Mouse (Mus musculus) liver, embryonic 16.5 days (tissue): ENCODE results near the gene Nt5c1a. TPM values are rescaled to one million over a fixed set of nuclear protein-coding genes. Genes with fewer than 3 reads are reported as not detected.

ENCODE experiments used
- ATAC-seq: fragments of 200-750 bp; cut with Nextera tagmentation; 2 replicates; pipeline ENCODE4 v1.8.0; 2017; ENCODE audit warnings: low read depth, mild to moderate bottlenecking, moderate number of reproducible peaks, moderate library complexity
- H3K27ac ChIP-seq: fragments of 300-500 bp; sonication (generic); 2 replicates; pipeline ENCODE4 v1.5.1; 2014; ENCODE audit warnings: mild to moderate bottlenecking, low read length
- H3K27me3 ChIP-seq: fragments of 300-500 bp; sonication (generic); 2 replicates; pipeline ENCODE4 v1.6.1; 2014; ENCODE audit warnings: low read depth, low read length, mixed read lengths; ENCODE audit not compliant: control insufficient read depth, insufficient read depth
- H3K36me3 ChIP-seq: fragments of 300-500 bp; sonication (generic); 2 replicates; pipeline ENCODE4 v1.6.1; 2014; ENCODE audit warnings: mild to moderate bottlenecking; ENCODE audit not compliant: control insufficient read depth, insufficient read depth
- H3K4me1 ChIP-seq: fragments of 300-500 bp; sonication (generic); 2 replicates; pipeline ENCODE4 v1.6.1; 2014; ENCODE audit warnings: low read depth, low read length, mixed read lengths; ENCODE audit not compliant: control insufficient read depth
- H3K4me2 ChIP-seq: fragments of 300-500 bp; sonication (generic); 2 replicates; pipeline ENCODE4 v1.6.1; 2014; ENCODE audit warnings: low read depth, low read length, mixed read lengths
- H3K4me3 ChIP-seq: fragments of 300-500 bp; sonication (generic); 2 replicates; pipeline ENCODE4 v1.5.1; 2014; ENCODE audit warnings: low read depth, mild to moderate bottlenecking, low read length
- H3K9ac ChIP-seq: fragments of 300-500 bp; sonication (generic); 2 replicates; pipeline ENCODE4 v1.6.1; 2014; ENCODE audit warnings: low read depth, low read length
- H3K9me3 ChIP-seq: fragments of 300-500 bp; sonication (generic); replicated peaks from 2 replicates; pipeline ENCODE4 v1.6.1; 2016; ENCODE audit warnings: low read length; ENCODE audit not compliant: control insufficient read depth
- WGBS: fragments of 180-500 bp; shearing (Covaris S2); extraction: QIAGEN DNeasy Blood & Tissue Kit; methylation state at CpG from one replicate; pipeline ENCODE4 v1.1.7; 2014; ENCODE audit not compliant: insufficient replicate concordance; 5-methylcytosine and 5-hydroxymethylcytosine counted together
- polyA plus RNA-seq: library from polyadenylated mRNA; unstranded; fragments of >200 nt; fragmentation: Nextera tagmentation; extraction: Ambion mirVana; gene quantifications from 2 replicates; pipeline ENCODE4 v1.2.1, GENCODE M21; 2015

The Nt5c1a gene
- polyA plus RNA-seq, 1 experiment from 2014 or later, result not detected

DNA sequence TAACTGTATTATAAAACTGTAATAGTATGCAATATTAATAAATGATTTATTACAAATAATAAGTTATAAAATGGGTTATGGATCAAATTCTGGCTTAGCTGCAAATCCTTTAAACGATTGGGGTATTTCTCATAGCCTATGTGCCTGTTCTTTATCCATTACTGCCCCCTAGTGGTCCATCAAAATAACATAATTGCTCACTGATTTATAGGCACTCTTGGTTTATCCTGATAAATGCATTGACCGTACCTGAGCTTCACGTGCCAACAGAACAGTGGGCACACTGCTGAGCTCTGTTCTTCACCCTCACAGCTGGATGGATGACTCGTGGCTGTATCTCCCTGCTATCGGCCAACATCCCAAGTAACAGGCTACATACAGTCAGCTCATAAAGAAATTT is 53.3 kb downstream of the Nt5c1a start:
- no peak overlapping the region for H3K4me2 ChIP-seq
- ATAC-seq, result no peak
- H3K4me1 ChIP-seq, result no peaks in the 10 kb centered on the region
- no peaks in the 10 kb centered on the region for H3K36me3 ChIP-seq
- H3K27ac ChIP-seq, result no peak overlapping the region
- no peaks in the 10 kb centered on the region for H3K27me3 ChIP-seq
- no peak overlapping the region for H3K9ac ChIP-seq
- WGBS, result 14% methylated on average over 5 of the region's 5 CpGs
- no peaks in the 10 kb centered on the region for H3K9me3 ChIP-seq
- no peak overlapping the region for H3K4me3 ChIP-seq

DNA sequence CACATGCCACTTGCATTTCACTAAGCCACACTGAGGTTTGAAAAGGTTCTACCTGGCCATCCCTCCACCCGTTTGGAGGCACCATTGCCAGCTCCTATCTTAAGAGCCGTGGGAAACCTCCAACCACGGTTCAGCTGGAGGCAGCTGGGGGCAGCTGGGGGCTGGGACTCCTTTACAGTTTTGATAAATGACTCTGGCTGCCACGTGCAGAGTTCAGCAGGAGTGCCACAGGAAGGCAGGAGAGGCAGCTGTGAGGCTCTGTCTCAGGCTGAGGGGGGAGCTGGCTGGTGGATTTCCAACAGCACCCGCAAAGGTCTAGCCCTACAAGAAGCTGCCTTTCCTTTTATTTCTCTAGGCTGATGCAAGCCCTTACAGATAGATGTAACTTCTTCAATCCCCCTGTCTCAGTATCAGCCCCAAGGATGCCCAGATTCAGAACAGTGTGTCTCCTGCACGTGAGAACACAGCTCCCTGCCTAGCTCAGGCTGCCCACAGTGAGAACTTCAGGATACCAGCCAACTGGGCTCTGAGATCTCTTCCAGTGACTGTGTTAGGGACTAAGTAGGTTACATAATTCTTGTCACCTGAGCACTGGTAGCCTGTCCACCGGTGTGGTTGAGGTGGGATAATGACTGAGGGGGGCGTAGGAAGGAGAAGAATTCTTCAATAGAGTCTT is 58.9 kb downstream of the Nt5c1a start:
- no peak overlapping the region for H3K4me2 ChIP-seq
- no peak for ATAC-seq
- H3K9me3 ChIP-seq, result no peaks in the 10 kb centered on the region
- WGBS, result 20% methylated on average over 8 of the region's 8 CpGs
- no peak overlapping the region for H3K27ac ChIP-seq
- H3K27me3 ChIP-seq, result no peaks in the 10 kb centered on the region
- H3K4me1 ChIP-seq, result no peaks in the 10 kb centered on the region
- H3K36me3 ChIP-seq, result no peaks in the 10 kb centered on the region
- no peak overlapping the region for H3K4me3 ChIP-seq
- no peak overlapping the region for H3K9ac ChIP-seq

DNA sequence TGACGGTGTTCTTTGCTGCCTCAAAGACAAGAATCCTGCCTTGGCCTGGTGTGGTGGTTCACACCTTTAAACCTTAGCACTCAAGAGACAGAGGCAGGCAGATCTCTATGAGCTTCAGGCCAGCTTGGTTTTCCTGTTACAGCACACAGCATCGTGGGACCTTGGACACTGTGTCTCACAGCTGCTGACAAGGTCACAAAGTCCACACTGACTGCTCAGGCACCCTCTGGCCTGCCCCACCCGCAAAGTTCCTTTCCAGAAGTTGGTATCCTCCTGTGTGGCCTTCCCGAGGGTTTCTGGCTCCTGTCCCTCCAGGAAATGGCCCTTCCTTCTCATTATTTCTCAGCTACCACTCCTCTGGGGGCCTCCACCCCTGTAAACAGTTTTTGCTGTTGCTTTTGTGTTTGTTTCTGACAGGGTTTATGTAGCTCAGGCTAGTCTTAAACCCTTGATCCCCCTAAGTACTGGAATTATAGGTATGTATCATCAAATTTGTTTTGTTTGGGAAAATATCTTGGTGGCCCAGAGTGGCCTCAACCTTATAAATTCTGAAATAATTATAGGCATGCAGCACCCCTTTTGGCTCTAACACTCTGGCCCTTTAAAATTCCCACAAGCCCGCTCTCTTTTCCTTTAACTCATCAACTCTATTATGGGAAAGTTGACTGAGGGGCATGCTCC is 60.6 kb downstream of the Nt5c1a start, which contains the start of gene Pabpc4:
TSS of gene Pabpc4 (plus strand) at position 631 of the 681 bp plus-strand sequence.
- 53% methylated on average over 5 of the region's 5 CpGs for WGBS
- ATAC-seq, result no peak
- no peaks in the 10 kb centered on the region for H3K27me3 ChIP-seq

More for the DNA sequence above, 60.6 kb downstream of the Nt5c1a start, which contains the start of gene Pabpc4:
- Histone ChIP-seq H3K4me1 (no peaks in the 10 kb centered on the region), H3K4me2 (no peak within 1 kb of the TSS), H3K4me3 (no peak within 1 kb of the TSS), H3K27ac (no peak within 1 kb of the TSS), H3K36me3 (no peaks in the 10 kb centered on the region), H3K9me3 (no peaks in the 10 kb centered on the region), H3K9ac (no peak within 1 kb of the TSS)

Other genes with a start within 250 kb of the Nt5c1a start
- gene Mfsd2a, start 240.3 kb upstream of the Nt5c1a start, polyA plus RNA-seq, result 0.08 TPM in 1 of 2 replicates, not detected in the other
- 0.65 and 0.92 TPM in 2 replicates for gene Mycl, start 205.9 kb upstream of the Nt5c1a start, polyA plus RNA-seq
- gene Trit1, start 184.9 kb upstream of the Nt5c1a start, polyA plus RNA-seq, result 6.3 and 7.0 TPM in 2 replicates
- 0.28 and 0.30 TPM in 2 replicates for gene Bmp8b, start 96.3 kb upstream of the Nt5c1a start, polyA plus RNA-seq
- 0.06 TPM in 1 of 2 replicates, not detected in the other for gene Oxct2b, start 85.2 kb upstream of the Nt5c1a start, polyA plus RNA-seq
- 33.4 and 34.3 TPM in 2 replicates for gene Ppie, start 61.6 kb upstream of the Nt5c1a start, polyA plus RNA-seq
- gene Hpcal4, start 18.3 kb upstream of the Nt5c1a start, polyA plus RNA-seq, result not detected in 2 replicates
- 1.1 and 1.2 TPM in 2 replicates for gene Heyl, start 32.1 kb downstream of the Nt5c1a start, polyA plus RNA-seq
- 70.4 and 73.8 TPM in 2 replicates for gene Pabpc4, start 60.8 kb downstream of the Nt5c1a start, polyA plus RNA-seq
- not detected in 2 replicates for gene Oxct2a, start 122.1 kb downstream of the Nt5c1a start, polyA plus RNA-seq
- 0.09 and 0.21 TPM in 2 replicates for gene Bmp8a, start 141.7 kb downstream of the Nt5c1a start, polyA plus RNA-seq